Mouse (Mus musculus) right cerebral cortex, adult 2 months (tissue): ENCODE data around the gene Gm49384.

ENCODE experiments used
- DNase-seq, 2 experiments: peaks; one replicate each; pipeline ENCODE4 v3.0.0; 2021 to 2022; ENCODE audit warnings: low spot score in 2 of 2

Gene Gm49384

GRCm38 (mm10) chr12:69204052-69204833 lies at the start of gene Gm49384:
Gm49384 (minus strand) TSS chr12:69204267.
- no peak for DNase-seq

GRCm38 (mm10) chr12:69253806-69254205 lies 49.7 kb upstream of the Gm49384 start:
- DNase-seq: no peak

- DNase-seq: no peak
Measured at GRCm38 (mm10) chr12:69250756-69251155, 46.7 kb upstream of the Gm49384 start.

- DNase-seq: no peak
Measured at GRCm38 (mm10) chr12:69249766-69250165, 45.7 kb upstream of the Gm49384 start.

GRCm38 (mm10) chr12:69241771-69242431 lies 37.8 kb upstream of the Gm49384 start:
- DNase-seq: peak; percentile 70 to 76

- DNase-seq: no peak
Measured at GRCm38 (mm10) chr12:69241405-69241770, 37.3 kb upstream of the Gm49384 start.

- no peak for DNase-seq
Measured at GRCm38 (mm10) chr12:69240876-69241275, 36.8 kb upstream of the Gm49384 start, which contains the start of gene Klhdc1. Klhdc1 (plus strand) TSS chr12:69241176.

- DNase-seq: no peak
Measured at GRCm38 (mm10) chr12:69238284-69238683, 34.2 kb upstream of the Gm49384 start.

GRCm38 (mm10) chr12:69235782-69236181 lies 31.7 kb upstream of the Gm49384 start:
- no peak for DNase-seq

GRCm38 (mm10) chr12:69229251-69229650 lies 25.2 kb upstream of the Gm49384 start:
- DNase-seq: no peak

GRCm38 (mm10) chr12:69227776-69228466 lies 23.9 kb upstream of the Gm49384 start, which contains the start of gene Pole2:
Pole2 (minus strand) TSS chr12:69228195.
- peak; percentile 83 to 84 for DNase-seq

- no peak for DNase-seq
Measured at GRCm38 (mm10) chr12:69220613-69221277, 16.7 kb upstream of the Gm49384 start.

- DNase-seq: no peak
Measured at GRCm38 (mm10) chr12:69216587-69216986, 12.5 kb upstream of the Gm49384 start.

GRCm38 (mm10) chr12:69215000-69215785 lies 11.1 kb upstream of the Gm49384 start:
- DNase-seq: peak; percentile 62 to 78

GRCm38 (mm10) chr12:69214393-69214792 lies 10.3 kb upstream of the Gm49384 start:
- DNase-seq: no peak

GRCm38 (mm10) chr12:69213186-69213777 lies 9.2 kb upstream of the Gm49384 start:
- no peak for DNase-seq

GRCm38 (mm10) chr12:69211057-69211456 lies 7.0 kb upstream of the Gm49384 start:
- no peak for DNase-seq

- DNase-seq: no peak
Measured at GRCm38 (mm10) chr12:69210056-69210979, 6.3 kb upstream of the Gm49384 start.

GRCm38 (mm10) chr12:69208520-69208919 lies 4.5 kb upstream of the Gm49384 start:
- DNase-seq: no peak

GRCm38 (mm10) chr12:69207926-69208325 lies 3.9 kb upstream of the Gm49384 start:
- DNase-seq: no peak
